Mouse (Mus musculus) megakaryocyte, adult 5-6 weeks (primary cell): Measurements from ENCODE around the gene Foxn2. TPM values are rescaled to one million over a fixed set of nuclear protein-coding genes. Genes with fewer than 3 reads are reported as not detected.

Experiments used
- total RNA-seq, 2 experiments: library from RNA; stranded (forward) in 1 of 2; stranded (reverse) in 1 of 2; fragments of 153-499, 151-499 nt in 1 of 2; fragments of 221-1000, 200-1000 nt in 1 of 2; gene quantifications; 2 replicates each; pipeline versions ENCODE4 v1.2.3 to v1.2.4; 2015 to 2017

Foxn2 gene
- total RNA-seq, 2 experiments from 2014 or later: 79.4 to 93.8 TPM

Other genes starting within 250 kb of the Foxn2 start
- 128 and 132 TPM in 2 replicates for gene Ppp1r21, start 89.4 kb downstream of the Foxn2 start, total RNA-seq (2015)
- 126 and 147 TPM in 2 replicates for gene Ppp1r21, start 89.4 kb downstream of the Foxn2 start, total RNA-seq (2017)
- not detected in 2 replicates for gene Ston1, start 157.0 kb downstream of the Foxn2 start, total RNA-seq (2015)
- gene Ston1, start 157.0 kb downstream of the Foxn2 start, total RNA-seq (2017): 0.89 TPM in 1 of 2 replicates, not detected in the other
- gene Gtf2a1l, start 227.9 kb downstream of the Foxn2 start, total RNA-seq (2015): not detected in 2 replicates
- gene Gtf2a1l, start 227.9 kb downstream of the Foxn2 start, total RNA-seq (2017): not detected in 2 replicates